Mouse (Mus musculus): ENCODE measurements around the gene Fntb. TPM values are rescaled to one million over a fixed set of nuclear protein-coding genes. Genes with fewer than 3 reads are reported as not detected.
"Not testable (repeated sequence)": the region's sequence is repeated elsewhere in the genome, so short reads cannot be mapped to it uniquely, and the experiment has no call there.

Fntb gene
- polyA plus RNA-seq, 1 experiment from 2014 or later: 22.8 TPM

- WGBS (ENCODE audit: insufficient replicate concordance): 7% methylated on average over 21 of the region's 21 CpGs
- peak; percentile 23 for ATAC-seq (ENCODE audit: low read depth)
Observed at GRCm38 (mm10) chr12:76837844-76838650, 72.7 kb downstream of the Fntb start.

GRCm38 (mm10) chr12:76839298-76839697 is 73.9 kb downstream of the Fntb start:
- H3K27ac ChIP-seq (ENCODE audit: low read length): no peak overlapping the region
- WGBS (ENCODE audit: insufficient replicate concordance): 81% methylated on average over 4 of the region's 4 CpGs
- no peaks in the 10 kb centered on the region for H3K27me3 ChIP-seq (ENCODE audit: control insufficient read depth, insufficient read depth, low read depth, low read length)
- H3K36me3 ChIP-seq (ENCODE audit: control insufficient read depth, insufficient read depth): no peaks in the 10 kb centered on the region
- H3K4me3 ChIP-seq (ENCODE audit: low read depth, low read length): no peak overlapping the region
- H3K4me2 ChIP-seq (ENCODE audit: low read depth, low read length): no peak overlapping the region
- no peaks in the 10 kb centered on the region for H3K9me3 ChIP-seq (replicated peaks; ENCODE audit: control insufficient read depth, low read length)
- no peak overlapping the region for H3K9ac ChIP-seq (ENCODE audit: low read depth, low read length)
- ATAC-seq (ENCODE audit: low read depth): no peak
- peaks cover 15% of the 10 kb centered on the region for H3K4me1 ChIP-seq (ENCODE audit: control insufficient read depth, low read depth, low read length)

More at GRCm38 (mm10) chr12:76837844-76838650, 72.7 kb downstream of the Fntb start:
- Histone ChIP-seq H3K9me3 (replicated peaks; ENCODE audit: control insufficient read depth, low read length) (no peaks in the 10 kb centered on the region), H3K4me3 (ENCODE audit: low read depth, low read length) (peak overlapping the region; percentile 72), H3K4me2 (ENCODE audit: low read depth, low read length) (peak overlapping the region; percentile 84), H3K27me3 (ENCODE audit: control insufficient read depth, insufficient read depth, low read depth, low read length) (no peaks in the 10 kb centered on the region; the same call in 1 of the 2 replicates), H3K4me1 (ENCODE audit: control insufficient read depth, low read depth, low read length) (peaks cover 15% of the 10 kb centered on the region), H3K36me3 (ENCODE audit: control insufficient read depth, insufficient read depth) (no peaks in the 10 kb centered on the region), H3K27ac (ENCODE audit: low read length) (peak overlapping the region; percentile 43), H3K9ac (ENCODE audit: low read depth, low read length) (peak overlapping the region; percentile 74)

- no peak overlapping the region for H3K9ac ChIP-seq (ENCODE audit: low read depth, low read length)
- H3K4me2 ChIP-seq (ENCODE audit: low read depth, low read length): no peak overlapping the region
- 71% methylated on average over 6 of the region's 6 CpGs for WGBS (ENCODE audit: insufficient replicate concordance)
- no peaks in the 10 kb centered on the region for H3K27me3 ChIP-seq (ENCODE audit: control insufficient read depth, insufficient read depth, low read depth, low read length)
- H3K27ac ChIP-seq (ENCODE audit: low read length): no peak overlapping the region
- no peak overlapping the region for H3K4me3 ChIP-seq (ENCODE audit: low read depth, low read length)
- H3K36me3 ChIP-seq (ENCODE audit: control insufficient read depth, insufficient read depth): no peaks in the 10 kb centered on the region
- no peaks in the 10 kb centered on the region for H3K9me3 ChIP-seq (replicated peaks; ENCODE audit: control insufficient read depth, low read length)
- peaks cover 15% of the 10 kb centered on the region for H3K4me1 ChIP-seq (ENCODE audit: control insufficient read depth, low read depth, low read length)
- no peak for ATAC-seq (ENCODE audit: low read depth)
Observed at GRCm38 (mm10) chr12:76840081-76840480, 74.7 kb downstream of the Fntb start.

- Histone ChIP-seq H3K27me3 (ENCODE audit: control insufficient read depth, insufficient read depth, low read depth, low read length) (no peaks in the 10 kb centered on the region), H3K36me3 (ENCODE audit: control insufficient read depth, insufficient read depth) (no peaks in the 10 kb centered on the region), H3K4me3 (ENCODE audit: low read depth, low read length) (no peak overlapping the region), H3K4me2 (ENCODE audit: low read depth, low read length) (no peak overlapping the region), H3K9me3 (replicated peaks; ENCODE audit: control insufficient read depth, low read length) (no peaks in the 10 kb centered on the region), H3K4me1 (ENCODE audit: control insufficient read depth, low read depth, low read length) (no peaks in the 10 kb centered on the region), H3K27ac (ENCODE audit: low read length) (no peak overlapping the region), H3K9ac (ENCODE audit: low read depth, low read length) (no peak overlapping the region)
- no peak for ATAC-seq (ENCODE audit: low read depth)
- WGBS (ENCODE audit: insufficient replicate concordance): 87% methylated on average over 15 of the region's 15 CpGs
Observed at GRCm38 (mm10) chr12:76844346-76845061, 79.1 kb downstream of the Fntb start.

- Histone ChIP-seq H3K27ac (ENCODE audit: low read length) (no peak overlapping the region), H3K27me3 (ENCODE audit: control insufficient read depth, insufficient read depth, low read depth, low read length) (no peaks in the 10 kb centered on the region), H3K36me3 (ENCODE audit: control insufficient read depth, insufficient read depth) (no peaks in the 10 kb centered on the region), H3K4me3 (ENCODE audit: low read depth, low read length) (no peak overlapping the region), H3K9ac (ENCODE audit: low read depth, low read length) (no peak overlapping the region), H3K4me1 (ENCODE audit: control insufficient read depth, low read depth, low read length) (no peaks in the 10 kb centered on the region), H3K4me2 (ENCODE audit: low read depth, low read length) (no peak overlapping the region), H3K9me3 (replicated peaks; ENCODE audit: control insufficient read depth, low read length) (no peaks in the 10 kb centered on the region)
- WGBS (ENCODE audit: insufficient replicate concordance): 66% methylated on average over 2 of the region's 2 CpGs
- no peak for ATAC-seq (ENCODE audit: low read depth)
Observed at GRCm38 (mm10) chr12:76852419-76852818, 87.0 kb downstream of the Fntb start.

- no peak for ATAC-seq (ENCODE audit: low read depth)
- WGBS (ENCODE audit: insufficient replicate concordance): 78% methylated on average over 1 of the region's 1 CpGs
- no peaks in the 10 kb centered on the region for H3K27me3 ChIP-seq (ENCODE audit: control insufficient read depth, insufficient read depth, low read depth, low read length)
- no peak overlapping the region for H3K4me2 ChIP-seq (ENCODE audit: low read depth, low read length)
- H3K4me3 ChIP-seq (ENCODE audit: low read depth, low read length): no peak overlapping the region
- H3K27ac ChIP-seq (ENCODE audit: low read length): no peak overlapping the region
- H3K36me3 ChIP-seq (ENCODE audit: control insufficient read depth, insufficient read depth): no peaks in the 10 kb centered on the region
- no peaks in the 10 kb centered on the region for H3K4me1 ChIP-seq (ENCODE audit: control insufficient read depth, low read depth, low read length)
- no peaks in the 10 kb centered on the region for H3K9me3 ChIP-seq (replicated peaks; ENCODE audit: control insufficient read depth, low read length)
- no peak overlapping the region for H3K9ac ChIP-seq (ENCODE audit: low read depth, low read length)
Observed at GRCm38 (mm10) chr12:76853378-76854142, 88.2 kb downstream of the Fntb start.

- Histone ChIP-seq H3K36me3 (ENCODE audit: control insufficient read depth, insufficient read depth) (no peaks in the 10 kb centered on the region), H3K27me3 (ENCODE audit: control insufficient read depth, insufficient read depth, low read depth, low read length) (no peaks in the 10 kb centered on the region), H3K9me3 (replicated peaks; ENCODE audit: control insufficient read depth, low read length) (no peaks in the 10 kb centered on the region), H3K4me1 (ENCODE audit: control insufficient read depth, low read depth, low read length) (peaks cover 3% of the 10 kb centered on the region), H3K4me3 (ENCODE audit: low read depth, low read length) (no peak overlapping the region), H3K27ac (ENCODE audit: low read length) (no peak overlapping the region), H3K9ac (ENCODE audit: low read depth, low read length) (no peak overlapping the region), H3K4me2 (ENCODE audit: low read depth, low read length) (no peak overlapping the region)
- no peak for ATAC-seq (ENCODE audit: low read depth)
- WGBS (ENCODE audit: insufficient replicate concordance): 81% methylated on average over 10 of the region's 10 CpGs
Observed at GRCm38 (mm10) chr12:76857087-76857486, 91.7 kb downstream of the Fntb start.

GRCm38 (mm10) chr12:76858788-76859187 is 93.4 kb downstream of the Fntb start:
- not testable (repeated sequence) for H3K4me1 ChIP-seq (ENCODE audit: control insufficient read depth, low read depth, low read length); H3K27ac ChIP-seq (ENCODE audit: low read length); H3K9ac ChIP-seq (ENCODE audit: low read depth, low read length); H3K9me3 ChIP-seq (replicated peaks; ENCODE audit: control insufficient read depth, low read length); H3K36me3 ChIP-seq (ENCODE audit: control insufficient read depth, insufficient read depth); ATAC-seq (ENCODE audit: low read depth); H3K4me3 ChIP-seq (ENCODE audit: low read depth, low read length); H3K4me2 ChIP-seq (ENCODE audit: low read depth, low read length); H3K27me3 ChIP-seq (ENCODE audit: control insufficient read depth, insufficient read depth, low read depth, low read length)
- WGBS (ENCODE audit: insufficient replicate concordance): 67% methylated on average over 6 of the region's 6 CpGs
